Mouse (Mus musculus) embryo, embryonic 10.5 days (tissue): Measurements from ENCODE around the gene Megf11.

Experiments used
- DNase-seq: peaks from one replicate; pipeline ENCODE4 v3.0.0-alpha.2; 2015; ENCODE audit warnings: low spot score

Megf11 gene

GRCm38 (mm10) chr9:64520747-64521283, 135.4 kb downstream of the Megf11 start:
- no peak for DNase-seq

- no peak for DNase-seq
Observed at GRCm38 (mm10) chr9:64523264-64524045, 138.0 kb downstream of the Megf11 start.

GRCm38 (mm10) chr9:64528061-64528460, 142.6 kb downstream of the Megf11 start:
- no peak for DNase-seq

- DNase-seq: no peak
Observed at GRCm38 (mm10) chr9:64528595-64528994, 143.2 kb downstream of the Megf11 start.

- no peak for DNase-seq
Observed at GRCm38 (mm10) chr9:64531935-64532334, 146.5 kb downstream of the Megf11 start.

GRCm38 (mm10) chr9:64532711-64533242, 147.4 kb downstream of the Megf11 start:
- no peak for DNase-seq

- DNase-seq: no peak
Observed at GRCm38 (mm10) chr9:64533488-64534119, 148.2 kb downstream of the Megf11 start.

- DNase-seq: no peak
Observed at GRCm38 (mm10) chr9:64534313-64534712, 148.9 kb downstream of the Megf11 start.

GRCm38 (mm10) chr9:64534856-64535539, 149.6 kb downstream of the Megf11 start:
- no peak for DNase-seq

- no peak for DNase-seq
Observed at GRCm38 (mm10) chr9:64537821-64538220, 152.4 kb downstream of the Megf11 start.

- DNase-seq: no peak
Observed at GRCm38 (mm10) chr9:64542246-64542645, 156.8 kb downstream of the Megf11 start.

GRCm38 (mm10) chr9:64543125-64543524, 157.7 kb downstream of the Megf11 start:
- no peak for DNase-seq

- no peak for DNase-seq
Observed at GRCm38 (mm10) chr9:64546344-64546991, 161.0 kb downstream of the Megf11 start.

GRCm38 (mm10) chr9:64548332-64548731, 162.9 kb downstream of the Megf11 start:
- no peak for DNase-seq

- no peak for DNase-seq
Observed at GRCm38 (mm10) chr9:64551307-64551706, 165.9 kb downstream of the Megf11 start.

- DNase-seq: no peak
Observed at GRCm38 (mm10) chr9:64552046-64552445, 166.6 kb downstream of the Megf11 start.

GRCm38 (mm10) chr9:64553441-64553840, 168.0 kb downstream of the Megf11 start:
- no peak for DNase-seq

GRCm38 (mm10) chr9:64555620-64556019, 170.2 kb downstream of the Megf11 start:
- no peak for DNase-seq

GRCm38 (mm10) chr9:64557110-64557745, 171.8 kb downstream of the Megf11 start:
- no peak for DNase-seq

- DNase-seq: no peak
Observed at GRCm38 (mm10) chr9:64557846-64558530, 172.6 kb downstream of the Megf11 start.

- DNase-seq: no peak
Observed at GRCm38 (mm10) chr9:64564315-64564767, 178.9 kb downstream of the Megf11 start.
